Mouse (Mus musculus) midbrain, embryonic 16.5 days (tissue): ENCODE data around the gene Thy1. TPM values are rescaled to one million over a fixed set of nuclear protein-coding genes. Genes with fewer than 3 reads are reported as not detected.

Experiments used
- ATAC-seq: fragments of 200-750 bp; cut with Nextera tagmentation; 2 replicates; pipeline ENCODE4 v1.8.0; 2017; ENCODE audit warnings: moderate TSS enrichment
- H3K27ac ChIP-seq: fragments of 300-500 bp; sonication (generic); 2 replicates; pipeline ENCODE4 v1.5.1; 2014; ENCODE audit warnings: mild to moderate bottlenecking, low read length, mixed read lengths
- H3K27me3 ChIP-seq: fragments of 300-500 bp; sonication (generic); 2 replicates; pipeline ENCODE4 v1.6.1; 2014; ENCODE audit warnings: low read depth, low read length, mixed read lengths; ENCODE audit not compliant: control insufficient read depth, insufficient read depth
- H3K36me3 ChIP-seq: fragments of 300-500 bp; sonication (generic); 2 replicates; pipeline ENCODE4 v1.6.1; 2014; ENCODE audit warnings: mild to moderate bottlenecking, low read length, moderate library complexity, mixed read lengths; ENCODE audit not compliant: control insufficient read depth, insufficient read depth
- H3K4me1 ChIP-seq: fragments of 300-500 bp; sonication (generic); 2 replicates; pipeline ENCODE4 v1.6.1; 2014; ENCODE audit warnings: mild to moderate bottlenecking, low read length, mixed read lengths; ENCODE audit not compliant: control insufficient read depth, insufficient read depth
- H3K4me2 ChIP-seq: fragments of 300-500 bp; sonication (generic); 2 replicates; pipeline ENCODE4 v1.6.1; 2014; ENCODE audit warnings: mild to moderate bottlenecking, low read length, mixed read lengths
- H3K4me3 ChIP-seq: fragments of 300-500 bp; sonication (generic); 2 replicates; pipeline ENCODE4 v1.5.1; 2014; ENCODE audit warnings: low read depth, mild to moderate bottlenecking, low read length, moderate library complexity, mixed read lengths
- H3K9ac ChIP-seq: fragments of 300-500 bp; sonication (generic); 2 replicates; pipeline ENCODE4 v1.6.1; 2014; ENCODE audit warnings: low read depth, low read length, mixed read lengths
- H3K9me3 ChIP-seq: fragments of 300-500 bp; sonication (generic); replicated peaks from 2 replicates; pipeline ENCODE4 v1.6.1; 2014; ENCODE audit warnings: mild to moderate bottlenecking, low read length, mixed read lengths; ENCODE audit not compliant: control insufficient read depth, poor library complexity, severe bottlenecking
- WGBS: fragments of 180-500 bp; shearing (Covaris S2); extraction: QIAGEN DNeasy Blood & Tissue Kit; methylation state at CpG from one replicate; pipeline ENCODE4 v1.1.7; 2014; 5-methylcytosine and 5-hydroxymethylcytosine counted together
- polyA plus RNA-seq: library from polyadenylated mRNA; unstranded; fragments of >200 nt; fragmentation: Nextera tagmentation; extraction: Ambion mirVana; gene quantifications from 2 replicates; pipeline ENCODE4 v1.2.1, GENCODE M21; 2015

The Thy1 gene
- polyA plus RNA-seq, 1 experiment from 2014 or later, result 6.4 TPM

DNA sequence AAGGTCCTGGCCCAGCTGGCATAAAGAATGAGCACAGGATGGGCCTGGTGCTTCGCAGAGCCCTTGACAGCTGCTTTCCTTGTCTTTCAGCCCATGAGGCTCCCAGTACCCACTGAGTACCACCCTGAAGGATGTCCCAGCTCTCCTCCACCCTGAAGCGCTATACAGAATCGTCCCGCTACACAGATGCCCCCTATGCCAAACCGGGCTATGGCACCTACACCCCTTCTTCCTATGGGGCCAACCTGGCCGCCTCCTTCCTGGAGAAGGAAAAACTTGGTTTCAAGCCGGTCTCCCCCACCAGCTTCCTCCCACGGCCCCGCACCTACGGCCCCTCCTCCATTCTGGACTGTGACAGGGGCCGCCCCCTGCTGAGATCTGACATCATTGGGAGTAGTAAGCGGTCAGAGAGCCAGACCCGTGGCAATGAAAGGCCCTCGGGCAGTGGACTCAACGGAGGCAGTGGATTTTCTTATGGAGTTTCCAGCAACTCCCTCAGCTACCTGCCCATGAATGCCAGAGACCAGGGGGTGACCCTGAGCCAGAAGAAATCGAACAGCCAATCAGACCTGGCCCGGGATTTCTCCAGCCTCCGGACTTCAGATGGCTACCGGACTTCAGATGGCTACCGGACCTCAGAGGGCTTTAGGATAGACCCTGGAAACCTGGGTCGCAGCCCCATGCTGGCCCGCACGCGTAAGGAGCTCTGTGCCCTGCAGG, 32.3 kb downstream of the Thy1 start:
- Histone ChIP-seq H3K9me3 (no peaks in the 10 kb centered on the region), H3K4me3 (no peak overlapping the region), H3K9ac (no peak overlapping the region), H3K27me3 (no peaks in the 10 kb centered on the region), H3K27ac (no peak overlapping the region), H3K36me3 (no peaks in the 10 kb centered on the region), H3K4me2 (no peak overlapping the region), H3K4me1 (no peaks in the 10 kb centered on the region; the same call in 1 of the 2 replicates)
- no peak for ATAC-seq
- 71% methylated on average over 24 of the region's 24 CpGs for WGBS

DNA sequence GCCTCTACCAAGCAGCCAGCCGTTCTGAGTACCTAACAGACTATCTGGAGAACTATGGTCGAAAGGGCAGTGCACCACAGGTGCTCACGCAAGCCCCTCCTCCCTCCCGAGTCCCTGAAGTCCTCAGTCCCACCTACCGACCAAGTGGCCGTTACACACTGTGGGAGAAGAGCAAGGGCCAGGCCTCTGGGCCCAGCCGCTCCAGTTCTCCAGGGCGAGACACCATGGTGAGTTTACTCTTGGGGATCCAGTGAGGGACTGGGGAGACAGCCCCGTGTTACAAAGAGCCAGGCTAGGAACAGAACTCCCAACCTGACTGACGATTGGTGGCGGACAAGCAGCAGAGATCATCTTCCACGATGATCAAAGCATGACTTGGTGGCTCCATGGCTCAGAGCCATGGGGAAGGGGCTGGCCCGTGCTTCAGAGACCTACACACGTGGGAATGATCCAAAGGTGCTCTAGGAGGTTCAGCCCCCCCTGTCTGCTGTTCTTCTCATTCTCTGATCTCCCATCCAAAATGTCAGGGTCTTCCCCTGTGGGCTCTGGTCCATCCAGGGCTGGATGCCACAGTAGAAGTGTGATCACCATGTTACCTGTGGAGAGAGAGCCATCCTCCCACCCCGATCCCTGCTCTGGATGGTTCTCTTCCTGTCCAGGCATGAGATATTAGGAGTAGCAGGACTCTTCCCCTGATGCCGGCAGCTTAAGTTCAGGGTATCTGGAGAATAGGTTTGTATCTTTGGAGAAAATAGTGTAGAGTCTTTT, 33.0 kb downstream of the Thy1 start:
- no peak overlapping the region for H3K27ac ChIP-seq
- no peak overlapping the region for H3K9ac ChIP-seq
- 64% methylated on average over 16 of the region's 16 CpGs for WGBS
- no peak overlapping the region for H3K4me3 ChIP-seq
- no peak for ATAC-seq
- no peaks in the 10 kb centered on the region for H3K9me3 ChIP-seq
- no peaks in the 10 kb centered on the region for H3K36me3 ChIP-seq
- no peak overlapping the region for H3K4me2 ChIP-seq
- H3K4me1 ChIP-seq, result no peaks in the 10 kb centered on the region; the same call in 1 of the 2 replicates
- no peaks in the 10 kb centered on the region for H3K27me3 ChIP-seq

DNA sequence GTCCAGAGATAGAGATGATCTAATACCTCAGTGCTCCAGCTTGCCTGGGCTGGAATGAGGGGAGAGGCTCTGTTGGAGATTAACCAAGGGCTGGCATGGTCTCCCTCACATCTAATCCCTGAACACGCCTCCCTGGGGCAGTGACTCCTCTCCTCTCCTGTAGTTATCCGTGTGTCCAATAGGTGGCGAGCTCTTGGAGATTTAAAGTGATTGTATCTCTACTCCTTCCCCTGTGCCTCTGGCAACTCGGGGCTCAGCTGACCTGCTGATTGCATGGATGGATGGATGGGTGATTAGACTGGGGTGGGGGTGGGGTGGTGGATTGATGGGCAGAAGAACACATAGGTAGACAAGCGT, 33.6 kb downstream of the Thy1 start:
- 19% methylated on average over 5 of the region's 5 CpGs for WGBS
- ATAC-seq, result no peak

DNA sequence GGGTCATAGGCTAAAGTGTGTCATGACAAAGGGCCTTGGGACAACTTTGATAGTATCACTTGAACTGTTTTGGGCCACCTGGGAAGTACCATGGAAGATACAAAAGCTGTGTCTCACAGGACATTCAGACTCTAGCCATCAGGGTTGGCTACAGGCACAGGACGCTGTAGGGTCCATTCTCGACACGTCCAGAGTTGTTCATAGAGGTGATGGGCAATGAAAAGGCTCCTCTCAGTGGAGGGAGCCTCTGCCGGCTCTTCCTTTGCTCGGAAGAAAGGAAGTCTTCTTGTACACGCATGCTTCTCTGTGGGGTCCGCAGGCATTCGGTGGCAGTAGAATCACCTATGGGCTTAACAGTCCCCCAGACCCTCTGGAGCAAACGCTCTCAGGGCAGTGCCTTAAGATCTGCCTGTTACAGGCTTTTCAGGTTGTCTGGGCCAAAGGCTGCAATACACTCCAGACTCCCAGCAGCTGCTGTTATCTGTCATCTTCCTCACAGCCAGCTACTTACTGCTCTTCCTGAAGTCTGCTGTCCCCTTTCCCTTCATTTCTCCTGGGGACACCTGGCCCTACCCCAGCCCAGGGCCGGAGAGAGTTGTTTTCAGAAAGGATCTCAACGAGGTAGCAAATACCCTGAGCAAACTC, 34.2 kb downstream of the Thy1 start:
- 0 out of 2 replicates have a peak overlapping the region, but pooled peaks have one; percentile 10 for H3K4me2 ChIP-seq
- ATAC-seq, result no peak

More for the DNA sequence above, 33.6 kb downstream of the Thy1 start:
- Histone ChIP-seq H3K27me3 (no peaks in the 10 kb centered on the region), H3K4me2 (peak overlapping the region; percentile 10; the same call in 1 of the 2 replicates), H3K4me3 (no peak overlapping the region), H3K27ac (no peak overlapping the region), H3K9me3 (no peaks in the 10 kb centered on the region), H3K36me3 (no peaks in the 10 kb centered on the region), H3K9ac (no peak overlapping the region), H3K4me1 (no peaks in the 10 kb centered on the region; the same call in 1 of the 2 replicates)

DNA sequence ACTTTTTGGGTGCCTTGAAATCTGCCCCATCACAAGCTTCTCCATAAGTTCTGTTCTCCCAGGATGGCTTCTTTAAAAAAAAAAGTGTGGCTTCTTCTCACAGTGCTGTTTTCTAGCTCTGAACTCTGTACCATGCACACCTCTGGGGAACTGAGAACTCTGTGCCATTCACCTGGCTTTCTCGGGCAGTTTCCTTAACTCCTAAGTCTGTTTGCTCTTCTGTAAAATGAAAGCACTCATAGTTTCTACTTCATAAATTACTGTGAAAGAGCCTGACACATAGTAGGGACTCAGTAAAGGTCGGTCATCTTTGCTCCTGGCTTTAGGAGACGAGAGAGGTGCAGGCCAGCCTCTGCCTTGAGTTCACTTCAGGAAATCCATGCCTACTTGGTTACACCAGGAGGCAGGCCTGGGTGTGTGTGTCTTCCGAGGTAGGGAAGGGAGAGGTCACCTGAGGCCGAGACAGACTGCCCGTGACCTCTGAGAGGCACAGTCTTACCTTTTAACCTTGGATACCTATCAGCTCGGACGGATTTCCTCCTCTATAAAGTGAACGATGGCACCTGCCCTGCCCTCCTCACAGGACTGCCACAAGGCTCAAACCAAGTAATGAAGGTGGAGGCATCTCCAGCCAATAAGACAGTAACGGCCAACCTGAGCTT, 35.1 kb downstream of the Thy1 start:
- no peaks in the 10 kb centered on the region for H3K9me3 ChIP-seq
- no peaks in the 10 kb centered on the region; the same call in 1 of the 2 replicates for H3K4me1 ChIP-seq
- 84% methylated on average over 10 of the region's 10 CpGs for WGBS
- ATAC-seq, result no peak
- H3K27ac ChIP-seq, result no peak overlapping the region
- peaks cover 8% of the 10 kb centered on the region; the same call in 1 of the 2 replicates for H3K27me3 ChIP-seq
- H3K4me2 ChIP-seq, result no peak overlapping the region
- no peak overlapping the region for H3K4me3 ChIP-seq
- H3K9ac ChIP-seq, result no peak overlapping the region
- no peaks in the 10 kb centered on the region for H3K36me3 ChIP-seq

More for the DNA sequence above, 34.2 kb downstream of the Thy1 start:
- Histone ChIP-seq H3K36me3 (no peaks in the 10 kb centered on the region), H3K9me3 (no peaks in the 10 kb centered on the region), H3K4me1 (no peaks in the 10 kb centered on the region; the same call in 1 of the 2 replicates), H3K4me3 (no peak overlapping the region), H3K27me3 (peaks cover 5% of the 10 kb centered on the region; the same call in 1 of the 2 replicates), H3K9ac (no peak overlapping the region), H3K27ac (no peak overlapping the region)
- WGBS, result 87% methylated on average over 11 of the region's 11 CpGs

DNA sequence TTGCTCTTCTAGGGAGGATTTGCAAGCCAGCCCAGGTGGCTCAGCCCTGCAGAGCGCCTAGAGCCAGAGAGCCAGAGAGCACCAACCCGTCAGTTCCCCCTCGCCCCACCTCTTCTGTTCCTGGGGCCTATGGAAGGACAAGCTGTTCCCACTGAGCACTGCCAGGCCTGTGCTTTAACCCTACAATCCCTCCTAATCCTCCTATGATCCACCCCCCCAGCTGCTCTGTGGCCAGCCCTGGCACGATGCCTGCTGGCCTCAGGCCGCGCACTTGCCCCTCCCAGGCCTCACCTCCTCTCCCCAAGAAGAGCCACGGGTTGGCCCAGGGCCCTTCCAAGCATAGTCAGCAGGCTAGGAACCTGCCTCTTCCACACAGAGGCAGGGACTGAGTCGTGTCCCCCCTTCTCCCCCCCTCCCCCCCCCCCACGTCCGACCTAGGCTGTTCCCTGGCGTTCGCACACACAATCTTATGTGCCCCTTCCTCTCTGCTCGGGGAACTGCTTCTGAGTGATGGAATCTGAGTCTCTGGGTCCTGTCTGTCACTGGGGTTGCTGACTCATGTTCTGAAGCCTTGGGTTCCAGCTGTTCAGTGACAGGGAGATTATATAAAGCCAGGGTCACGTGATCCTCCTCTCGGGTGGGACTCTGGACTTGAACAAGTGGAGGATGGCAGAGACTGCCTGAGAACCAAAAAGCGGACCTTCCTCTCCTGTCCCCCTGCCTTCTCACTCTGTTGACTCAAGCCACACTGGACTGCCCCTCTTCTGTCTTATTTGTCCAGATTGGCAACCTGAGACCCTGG, 36.0 kb downstream of the Thy1 start:
- WGBS, result 20% methylated on average over 14 of the region's 16 CpGs
- Histone ChIP-seq H3K27me3 (peaks cover 8% of the 10 kb centered on the region; the same call in 1 of the 2 replicates), H3K4me1 (peaks cover 7% of the 10 kb centered on the region), H3K27ac (no peak overlapping the region), H3K4me3 (no peak overlapping the region), H3K9me3 (no peaks in the 10 kb centered on the region), H3K36me3 (no peaks in the 10 kb centered on the region), H3K9ac (no peak overlapping the region), H3K4me2 (no peak overlapping the region)
- peak; percentile 73; the same call in 1 of the 2 replicates for ATAC-seq

DNA sequence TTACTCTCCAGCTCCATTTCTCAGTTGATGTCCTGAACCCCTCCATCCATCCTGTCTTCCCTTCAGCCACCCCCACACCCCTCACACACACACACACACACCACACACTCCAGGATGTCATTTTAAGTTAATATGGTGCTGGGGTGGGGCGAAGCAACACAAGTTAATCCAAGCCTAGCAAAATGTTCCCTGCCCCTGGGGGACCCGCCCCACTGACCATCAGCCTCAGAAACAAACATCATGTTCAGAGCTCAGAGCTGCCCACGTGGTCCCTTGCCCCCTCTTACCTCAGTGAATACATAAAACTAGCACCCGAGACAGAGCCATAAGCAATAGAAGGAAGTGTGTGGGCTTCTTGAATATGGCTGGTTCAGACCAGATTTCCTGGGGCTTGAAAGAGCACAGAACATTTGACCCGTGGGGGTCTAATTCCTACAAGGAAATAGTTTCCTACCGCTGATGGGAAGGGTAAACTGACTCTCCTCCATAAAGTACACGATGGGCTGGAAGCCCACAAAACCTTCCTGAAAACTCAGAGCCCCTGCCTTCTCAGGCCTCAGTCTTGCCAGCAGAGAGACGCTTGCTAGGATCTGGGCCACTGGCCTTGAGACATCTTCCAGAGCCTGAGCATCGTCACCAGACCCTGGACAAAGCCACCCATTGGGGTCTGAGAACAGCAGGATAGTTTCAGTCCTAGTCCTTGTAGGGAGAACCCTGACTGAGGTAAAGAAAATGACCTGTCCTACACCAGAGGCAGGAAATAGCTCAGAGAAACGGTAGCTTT, 37.0 kb downstream of the Thy1 start:
- no peak overlapping the region for H3K9ac ChIP-seq
- peaks cover 12% of the 10 kb centered on the region for H3K4me1 ChIP-seq
- H3K27ac ChIP-seq, result no peak overlapping the region
- no peak overlapping the region for H3K4me2 ChIP-seq
- no peaks in the 10 kb centered on the region for H3K36me3 ChIP-seq
- H3K27me3 ChIP-seq, result peaks cover 8% of the 10 kb centered on the region; the same call in 1 of the 2 replicates
- ATAC-seq, result no peak
- 75% methylated on average over 10 of the region's 10 CpGs for WGBS
- H3K9me3 ChIP-seq, result no peaks in the 10 kb centered on the region
- H3K4me3 ChIP-seq, result no peak overlapping the region
